Mouse (Mus musculus) ES-Bruce4 (cell line): ENCODE results near the gene Ppm1e.

Experiments used
- CTCF ChIP-seq: IDR thresholded peaks from one replicate; pipeline ENCODE4 v1.8.1; 2011; ENCODE audit warnings: low read depth, low read length
- EP300 ChIP-seq: IDR thresholded peaks from 2 replicates; pipeline ENCODE4 v1.6.1; 2011; ENCODE audit warnings: low read depth, low read length; ENCODE audit not compliant: insufficient read depth
- POLR2A ChIP-seq: IDR thresholded peaks from one replicate; pipeline ENCODE4 v1.8.1; 2011; ENCODE audit warnings: low read length; ENCODE audit not compliant: insufficient read depth

- no peak for TF ChIP-seq CTCF
- TF ChIP-seq POLR2A: no peak
- TF ChIP-seq EP300: no peak
Observed at GRCm38 (mm10) chr11:87238891-87239530, 119.8 kb downstream of the Ppm1e start.
